Mouse (Mus musculus): ENCODE measurements around the gene Pgghg.

Gene Pgghg

DNA sequence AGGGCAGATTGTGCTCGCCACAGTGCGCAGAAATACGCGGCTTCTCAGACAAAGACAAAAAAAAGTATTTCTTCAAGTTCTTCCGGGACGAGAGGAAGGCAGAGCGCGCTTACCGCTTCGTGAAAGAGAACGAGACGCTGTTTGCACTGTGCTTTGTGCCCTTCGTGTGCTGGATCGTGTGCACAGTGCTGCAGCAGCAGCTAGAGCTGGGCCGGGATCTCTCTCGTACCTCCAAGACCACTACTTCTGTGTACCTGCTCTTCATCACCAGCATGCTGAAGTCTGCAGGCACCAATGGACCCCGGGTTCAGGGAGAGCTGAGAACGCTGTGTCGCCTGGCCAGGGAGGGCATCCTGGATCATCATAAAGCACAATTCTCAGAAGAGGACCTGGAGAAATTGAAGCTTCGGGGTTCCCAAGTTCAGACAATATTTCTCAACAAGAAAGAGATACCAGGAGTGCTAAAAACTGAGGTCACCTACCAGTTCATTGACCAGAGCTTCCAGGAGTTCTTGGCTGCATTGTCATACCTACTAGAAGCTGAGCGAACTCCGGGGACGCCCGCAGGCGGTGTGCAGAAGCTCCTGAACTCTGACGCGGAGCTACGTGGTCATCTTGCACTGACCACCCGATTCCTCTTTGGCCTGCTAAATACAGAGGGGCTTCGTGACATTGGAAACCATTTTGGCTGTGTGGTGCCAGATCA lies 18.0 kb upstream of the Pgghg start:
- in situ Hi-C loops (cut with MboI, MseI) = no loop called here

DNA sequence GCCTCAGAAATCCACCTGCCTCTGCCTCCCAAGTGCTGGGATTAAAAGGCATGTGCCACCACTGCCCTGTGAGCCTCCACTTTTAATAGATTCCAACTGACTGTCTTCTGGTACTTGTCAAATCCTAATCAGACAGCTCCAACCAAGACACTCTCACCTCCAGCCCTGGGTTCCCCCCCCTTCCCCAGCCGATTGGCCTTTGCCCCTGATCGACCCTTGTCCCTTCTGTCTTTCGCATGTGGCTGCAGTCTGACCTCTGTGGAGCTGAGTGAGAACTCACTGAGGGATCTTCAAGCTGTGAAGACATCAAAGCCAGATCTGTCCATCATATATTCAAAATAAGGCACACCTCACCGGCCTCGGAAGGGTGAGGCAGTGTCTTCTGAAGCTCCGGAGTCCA lies 14.0 kb upstream of the Pgghg start:
- in situ Hi-C loops (cut with MboI, MseI) = no loop called here

DNA sequence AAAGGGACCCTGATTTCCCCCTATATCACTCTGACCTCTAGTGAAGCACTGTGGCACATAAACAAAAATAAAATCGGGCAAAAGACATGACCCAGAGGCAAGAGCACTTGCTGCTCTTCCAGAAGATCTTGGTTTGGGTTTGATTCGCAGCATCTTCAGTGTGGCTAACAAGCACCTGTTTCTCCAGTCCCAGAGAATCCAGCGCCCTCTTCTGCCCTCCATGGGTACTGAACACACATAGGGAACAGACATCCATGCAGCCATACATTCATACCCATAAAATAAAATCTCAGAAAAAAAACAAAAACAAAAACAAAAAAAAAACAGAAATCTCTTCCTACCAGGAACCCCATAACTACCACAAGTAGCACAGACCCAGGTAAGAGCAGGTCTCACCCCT lies 2.8 kb upstream of the Pgghg start:
- in situ Hi-C loops (cut with MboI, MseI) = no loop called here

DNA sequence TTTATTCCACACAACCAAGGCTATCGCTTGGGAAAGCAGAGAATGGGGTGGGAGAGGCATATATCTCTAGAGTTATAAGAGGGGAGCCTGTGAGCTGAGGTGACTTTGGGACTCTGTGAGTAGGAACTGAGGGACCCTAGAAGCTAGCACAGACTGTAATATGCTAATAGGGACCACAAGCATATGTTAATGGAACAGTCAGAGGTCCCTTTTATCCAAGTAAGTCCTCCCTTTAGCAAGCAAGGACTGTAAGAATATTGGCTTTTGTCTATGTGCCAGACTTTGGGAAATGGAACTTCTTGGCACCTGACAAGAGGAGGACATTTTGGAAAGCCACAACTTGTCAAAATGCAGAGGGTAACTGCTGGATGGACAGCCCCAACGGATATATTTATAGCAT lies 2.3 kb upstream of the Pgghg start:
- in situ Hi-C loops (cut with MboI, MseI) = no loop called here

DNA sequence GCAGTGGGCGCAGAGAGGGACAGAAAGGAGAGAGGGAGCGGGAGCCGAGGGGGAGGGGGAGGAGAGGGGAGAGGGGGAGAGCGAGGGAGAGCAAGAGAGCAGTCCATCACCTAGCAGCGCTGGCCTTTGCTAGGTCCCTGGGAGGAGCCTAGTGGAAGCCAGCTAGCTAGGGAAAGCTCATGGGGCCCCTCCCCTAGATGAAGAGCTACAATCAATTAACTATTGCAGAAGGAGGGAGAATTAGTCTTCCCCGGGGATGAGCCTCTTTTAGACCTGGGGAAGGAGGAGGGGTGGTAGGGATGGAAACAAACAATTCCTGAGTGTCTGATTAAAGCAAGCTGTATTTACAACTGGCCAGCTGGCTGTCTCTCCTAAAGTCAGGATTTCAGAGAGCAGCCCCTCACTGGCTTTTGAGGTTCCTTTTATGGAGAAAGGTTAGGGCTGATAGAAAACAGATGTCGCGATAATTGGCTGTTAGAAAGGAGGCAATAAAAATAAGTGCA lies 1.5 kb upstream of the Pgghg start:
- in situ Hi-C loops (cut with MboI, MseI) = no loop called here

DNA sequence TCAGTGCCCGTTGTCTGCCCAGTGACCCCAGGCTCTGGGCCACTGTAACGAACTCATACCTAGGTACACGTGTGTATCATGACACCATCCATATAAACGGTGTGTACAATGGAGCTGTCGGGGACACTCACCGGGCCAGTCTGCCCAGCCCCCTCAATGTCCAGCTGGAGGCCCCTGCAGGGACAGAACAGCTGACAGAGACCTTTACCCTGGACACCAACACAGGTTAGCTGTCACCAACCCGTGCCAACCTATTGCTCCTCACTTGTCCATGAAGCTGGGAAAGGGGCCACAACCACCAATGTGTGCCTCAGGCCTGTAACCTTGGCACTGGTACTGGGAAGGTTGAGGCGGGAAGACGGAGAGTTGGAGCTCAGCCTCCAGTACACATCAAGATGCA lies 1.1 kb downstream of the Pgghg start:
- in situ Hi-C loops (cut with MboI, MseI) = no loop called here

DNA sequence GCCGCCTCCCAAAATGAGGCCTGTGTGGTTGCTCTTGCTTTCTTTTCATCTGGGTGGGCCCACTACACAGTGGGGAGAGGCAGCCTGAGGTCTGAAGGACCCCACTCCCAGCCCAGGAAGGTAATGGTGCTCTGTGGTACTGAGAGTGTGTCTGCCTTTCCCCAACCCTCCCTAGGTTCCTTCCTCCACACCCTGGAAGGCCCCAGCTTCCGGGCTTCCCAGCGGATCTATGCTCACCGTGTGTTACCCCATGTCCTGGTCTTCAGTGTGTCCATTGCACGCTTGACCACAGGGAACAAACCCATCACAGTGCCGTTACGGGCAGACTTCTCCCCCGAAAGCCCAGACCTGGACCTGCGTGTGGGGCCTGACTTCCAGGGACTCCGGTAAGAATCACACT lies 1.6 kb downstream of the Pgghg start:
- in situ Hi-C loops (cut with MboI, MseI) = no loop called here

DNA sequence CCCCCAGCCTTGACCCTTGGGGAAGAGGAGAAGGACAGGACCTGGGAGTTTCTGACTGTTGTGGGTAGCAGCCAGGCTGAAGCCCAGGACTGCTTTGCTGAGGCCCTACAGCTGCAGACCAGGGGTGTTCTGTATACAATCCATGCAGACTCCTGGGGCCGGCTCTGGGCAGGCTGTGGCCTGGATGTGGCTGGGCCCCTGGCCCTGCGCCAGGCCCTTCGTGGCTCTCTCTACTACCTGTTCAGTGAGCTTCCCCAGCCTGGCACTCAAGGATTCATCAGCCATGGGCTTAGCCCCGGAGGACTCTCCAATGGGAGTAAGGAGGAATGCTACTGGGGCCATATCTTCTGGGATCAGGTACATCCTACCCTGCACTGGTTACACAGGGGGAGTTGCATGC lies 2.2 kb downstream of the Pgghg start:
- in situ Hi-C loops (cut with MboI, MseI) = no loop called here

DNA sequence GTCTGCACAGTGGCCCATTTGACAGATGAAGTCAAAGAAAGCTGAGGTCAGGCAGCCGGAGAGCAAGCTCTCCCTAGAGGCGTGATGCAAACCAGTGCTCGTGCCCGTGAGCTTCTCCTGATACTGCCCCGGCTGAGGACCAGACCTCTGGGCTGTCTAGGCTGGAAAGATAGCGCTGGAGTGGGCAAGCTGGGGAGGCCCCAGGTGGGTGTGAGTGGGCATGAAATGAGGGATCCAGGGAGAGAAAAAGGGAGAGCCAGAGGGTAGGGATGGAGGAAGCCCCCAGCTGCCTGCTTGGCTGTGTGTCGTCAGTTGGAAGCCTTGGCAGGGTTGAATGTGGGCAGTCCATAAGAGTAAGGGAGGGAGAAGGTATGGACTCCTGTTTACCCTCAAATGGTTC lies 3.0 kb downstream of the Pgghg start:
- in situ Hi-C loops (cut with MboI, MseI) = no loop called here

DNA sequence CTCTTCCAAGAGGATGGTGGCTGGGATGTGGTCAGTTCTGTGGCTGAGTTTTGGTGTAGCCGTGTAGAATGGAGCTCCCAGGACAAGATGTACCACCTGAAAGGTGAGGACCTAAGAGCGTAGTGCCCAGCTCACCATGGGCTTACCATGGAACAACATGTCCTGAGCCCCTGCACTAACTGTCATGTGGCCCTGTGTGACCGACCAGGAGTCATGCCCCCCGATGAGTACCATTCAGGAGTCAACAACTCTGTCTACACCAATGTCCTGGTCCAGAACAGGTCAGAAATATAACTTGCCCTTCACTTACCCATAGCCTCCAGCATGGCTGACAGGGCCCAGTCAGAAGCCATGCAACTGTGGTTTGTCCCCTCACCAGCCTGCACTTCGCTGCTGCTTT lies 4.1 kb downstream of the Pgghg start:
- in situ Hi-C loops (cut with MboI, MseI) = no loop called here

DNA sequence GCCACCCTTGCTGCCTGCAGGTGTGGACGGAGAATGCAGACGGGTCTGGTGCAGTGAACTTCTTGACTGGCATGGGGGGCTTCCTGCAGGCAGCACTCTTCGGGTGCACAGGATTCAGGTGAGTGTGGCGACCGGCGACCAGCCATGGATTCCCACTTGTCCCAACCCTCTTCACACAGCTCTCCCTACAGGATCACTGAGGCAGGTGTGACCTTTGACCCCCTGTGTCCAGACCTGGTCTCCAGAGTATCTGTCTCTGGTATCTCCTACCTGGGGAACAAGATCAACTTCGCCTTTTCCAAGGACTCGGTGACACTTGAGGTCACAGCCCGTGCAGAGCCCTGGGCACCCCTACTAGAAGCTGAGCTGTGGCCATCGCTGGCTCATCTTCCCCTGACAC lies 5.1 kb downstream of the Pgghg start:
- in situ Hi-C loops (cut with MboI, MseI) = no loop called here

DNA sequence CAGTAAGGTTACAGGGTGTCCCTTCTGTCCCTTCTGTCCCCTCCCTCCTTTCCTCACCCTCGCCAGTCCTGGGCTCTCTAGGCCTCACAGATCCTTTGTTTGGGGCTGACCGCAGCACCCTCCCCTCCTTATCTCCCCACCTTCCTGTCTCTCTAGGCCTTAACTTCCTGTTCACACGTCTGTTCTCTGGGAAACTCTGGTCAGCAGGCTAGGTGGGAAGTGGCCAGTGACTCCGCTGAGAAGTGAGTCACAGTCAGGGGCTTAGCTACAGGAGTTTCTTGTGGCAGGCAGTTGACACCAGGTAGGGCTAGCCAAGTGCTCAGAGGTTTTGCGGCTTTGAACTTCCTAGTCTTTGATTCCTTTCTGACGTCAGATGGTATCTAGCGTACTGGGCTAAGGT lies 5.8 kb downstream of the Pgghg start:
- in situ Hi-C loops (cut with MboI, MseI) = no loop called here

DNA sequence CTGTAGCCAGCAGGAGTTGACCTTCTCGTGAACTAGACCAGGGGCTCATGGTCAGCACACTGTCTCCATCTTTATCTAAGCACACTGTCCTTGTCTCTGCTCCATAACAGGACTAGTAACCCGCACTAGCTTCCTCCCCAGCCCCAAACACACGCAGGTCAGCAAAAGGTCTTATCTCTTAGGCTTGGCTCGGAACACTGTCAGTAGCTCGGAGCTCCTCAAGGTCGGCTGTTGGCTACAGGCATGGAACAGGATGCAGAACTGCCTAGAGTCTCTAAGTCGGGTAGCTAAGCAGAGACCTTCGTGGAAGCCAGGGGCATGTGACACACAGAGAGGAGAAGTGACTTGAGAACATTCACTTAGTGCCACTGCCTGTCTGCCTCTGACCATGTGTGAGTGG lies 7.0 kb downstream of the Pgghg start:
- in situ Hi-C loops (cut with MboI, MseI) = no loop called here

DNA sequence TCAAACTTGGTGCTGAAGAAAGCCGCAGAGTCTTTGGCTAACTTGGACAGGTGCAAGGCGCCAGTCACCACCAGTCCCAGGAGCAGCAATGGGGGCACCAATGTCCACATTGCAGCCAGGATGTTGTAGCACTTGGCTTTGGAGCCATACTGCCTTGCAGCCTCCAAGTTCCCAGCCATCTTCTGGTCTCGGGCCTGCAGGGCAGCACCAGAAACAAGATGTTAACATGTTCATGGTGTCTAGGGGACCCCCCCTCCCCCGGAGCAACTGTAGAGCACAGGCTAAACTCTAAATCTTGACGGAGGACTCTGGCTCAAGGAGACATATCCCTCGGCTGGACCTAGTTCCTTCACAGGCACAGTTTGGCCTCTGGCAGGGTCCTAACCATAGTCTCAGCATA lies 8.1 kb downstream of the Pgghg start:
- in situ Hi-C loops (cut with MboI, MseI) = no loop called here

DNA sequence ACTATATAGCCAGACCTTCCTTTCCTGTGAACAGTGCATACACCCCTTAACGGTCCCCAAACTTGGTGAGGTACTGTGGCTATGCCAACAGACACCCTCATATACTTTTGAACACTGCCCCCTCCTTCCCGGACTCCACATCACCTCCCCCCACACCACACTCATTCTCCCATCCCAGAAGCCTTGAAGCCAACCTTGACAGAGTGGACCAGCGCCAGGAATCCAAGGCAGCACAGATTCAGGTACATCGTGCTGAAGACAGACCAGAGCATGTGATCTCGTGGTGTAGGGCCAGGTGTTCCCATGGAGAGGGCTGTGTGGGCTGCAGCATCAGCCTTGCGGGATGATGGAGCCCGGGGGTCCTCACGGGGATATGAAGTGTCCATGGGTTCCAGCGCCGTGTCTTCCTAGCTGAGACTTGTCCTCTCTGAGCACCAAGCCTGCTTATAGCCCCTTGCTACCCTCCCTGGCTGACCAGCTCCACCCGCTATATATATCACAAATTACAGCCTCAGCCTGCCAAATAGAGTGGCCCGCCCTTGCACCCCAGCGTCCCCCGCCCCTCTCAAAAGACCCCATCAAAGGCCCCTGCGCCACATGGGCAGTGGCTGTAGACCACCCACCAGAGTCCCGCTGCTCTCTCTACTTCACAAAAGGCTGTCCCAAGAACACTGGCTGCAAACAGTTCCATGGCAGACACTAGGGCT lies 8.8 kb downstream of the Pgghg start, which contains the start of gene Ifitm5:
Gene Ifitm5, minus strand, starts transcription at position 468 of the 707 bp plus-strand sequence.
- in situ Hi-C loops (cut with MboI, MseI) = no loop called here

DNA sequence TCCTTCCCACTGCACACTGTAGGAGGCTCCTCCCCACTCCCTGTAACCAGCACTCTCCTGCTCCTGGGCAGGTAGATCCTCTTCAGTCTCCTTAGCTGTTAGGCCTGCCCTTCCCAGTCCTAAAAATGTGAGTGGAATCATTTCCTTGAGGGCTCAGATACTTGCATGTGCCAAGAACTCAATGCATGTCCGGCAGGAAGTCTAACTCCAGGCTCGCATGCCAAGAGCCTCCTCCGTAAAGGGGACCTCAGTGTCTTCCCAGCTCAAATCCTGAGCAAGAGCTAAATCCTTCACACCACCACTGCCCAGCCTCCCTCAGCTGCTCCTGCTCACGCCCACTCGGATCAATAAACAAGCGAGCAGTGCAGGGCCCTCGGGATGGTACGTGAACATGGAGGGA lies 9.9 kb downstream of the Pgghg start:
- in situ Hi-C loops (cut with MboI, MseI) = no loop called here

DNA sequence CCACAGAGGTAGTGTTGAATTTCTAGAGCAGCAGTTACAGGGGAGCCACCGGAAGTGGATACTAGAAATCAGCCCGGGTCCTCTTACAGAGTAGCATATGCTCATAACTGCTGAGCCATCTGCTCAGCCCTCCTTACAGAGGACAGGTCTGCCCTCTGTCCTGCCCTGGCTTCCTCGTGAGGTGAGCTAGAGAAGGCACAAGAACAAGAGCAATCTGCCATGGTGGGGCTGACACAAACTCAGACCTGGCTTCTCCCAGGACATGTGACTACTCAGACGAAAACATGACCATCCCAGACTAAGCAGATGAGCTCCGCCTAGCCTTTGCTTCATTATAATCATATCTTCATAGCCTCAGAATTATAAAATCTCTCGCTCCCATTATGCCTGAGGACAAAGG lies 10.6 kb downstream of the Pgghg start:
- in situ Hi-C loops (cut with MboI, MseI) = no loop called here

DNA sequence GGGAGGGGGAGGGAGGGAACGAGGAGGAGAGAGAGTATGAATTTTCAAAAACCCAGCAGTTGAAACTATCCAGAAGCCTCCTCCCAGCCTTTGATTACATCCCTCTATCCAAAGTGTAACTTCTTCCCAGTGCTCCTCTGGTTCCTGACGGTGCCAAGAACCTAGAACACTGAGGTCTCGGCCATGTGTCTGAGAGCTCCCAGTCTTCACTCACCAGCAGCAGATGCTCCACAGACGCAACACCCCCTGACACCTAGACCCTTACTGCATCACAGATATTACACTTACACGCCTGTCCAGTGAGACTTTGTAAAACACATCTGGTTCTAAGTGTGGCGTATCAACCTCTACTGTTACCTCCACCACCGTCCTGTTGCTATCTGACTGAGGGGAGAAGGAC lies 11.2 kb downstream of the Pgghg start:
- in situ Hi-C loops (cut with MboI, MseI) = no loop called here

DNA sequence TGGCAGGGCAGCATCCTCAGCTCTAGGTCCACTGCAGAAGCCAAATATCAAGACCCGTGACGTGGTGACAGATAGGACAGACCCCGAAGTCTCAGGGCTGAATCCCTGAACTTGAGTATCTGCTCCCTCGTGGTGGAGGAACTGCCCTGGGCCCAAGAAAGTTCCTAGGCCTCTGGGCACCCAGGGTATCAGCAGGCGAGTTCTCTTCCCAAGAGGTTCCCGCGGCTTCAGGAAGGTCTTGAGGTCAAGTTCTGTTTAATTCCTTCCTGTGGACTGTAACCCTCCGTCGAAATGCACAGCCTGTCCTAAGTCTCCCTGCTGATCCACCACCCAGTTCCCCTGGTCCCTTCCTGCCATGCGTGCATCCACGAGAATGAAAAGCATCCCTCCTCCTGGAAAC lies 11.9 kb downstream of the Pgghg start:
- in situ Hi-C loops (cut with MboI, MseI) = no loop called here

DNA sequence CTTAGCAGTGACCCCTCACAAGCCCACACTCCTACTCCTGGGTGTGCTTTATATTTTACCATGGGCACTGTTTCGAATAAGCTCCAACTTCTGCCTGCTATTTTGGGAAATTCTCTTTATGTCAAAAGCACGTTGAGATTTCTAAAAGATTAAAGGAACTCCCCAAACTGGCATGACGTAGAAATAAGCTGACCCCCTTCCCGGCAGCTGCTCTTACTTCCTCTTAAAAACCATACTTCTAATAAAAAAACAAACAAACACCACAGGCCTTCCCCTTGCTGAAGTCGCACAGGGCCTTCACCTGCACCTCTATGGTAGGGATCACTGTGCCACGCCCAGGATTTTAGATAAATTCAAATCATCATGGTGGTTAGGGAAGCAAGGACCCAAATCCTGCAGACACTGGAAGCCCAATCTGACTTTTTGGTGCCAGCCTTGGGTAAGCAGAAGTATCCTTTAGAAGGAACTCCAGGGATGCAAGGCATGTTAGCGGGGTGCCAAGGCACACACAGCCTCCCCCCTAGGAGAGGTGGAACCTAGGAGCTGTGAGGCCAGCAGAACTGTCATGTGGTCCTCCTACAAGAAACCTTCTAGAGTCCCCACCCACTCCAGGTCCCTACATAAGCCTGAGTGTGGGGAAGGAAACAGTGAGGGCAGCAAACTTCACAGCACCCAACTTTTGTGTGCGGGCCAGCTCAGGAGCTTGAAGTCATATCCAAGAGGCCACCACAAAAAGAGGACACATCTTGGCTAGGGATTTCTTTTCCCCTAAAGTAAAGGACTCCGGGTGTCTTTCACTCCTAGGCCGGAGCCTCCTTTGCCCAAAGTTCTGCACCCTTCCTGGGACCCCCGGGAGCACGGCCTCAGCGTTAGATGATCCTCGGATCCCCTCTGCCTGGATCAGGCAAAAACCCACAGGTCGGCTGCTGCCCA lies 12.9 kb downstream of the Pgghg start:
- in situ Hi-C loops (cut with MboI, MseI) = no loop called here

DNA sequence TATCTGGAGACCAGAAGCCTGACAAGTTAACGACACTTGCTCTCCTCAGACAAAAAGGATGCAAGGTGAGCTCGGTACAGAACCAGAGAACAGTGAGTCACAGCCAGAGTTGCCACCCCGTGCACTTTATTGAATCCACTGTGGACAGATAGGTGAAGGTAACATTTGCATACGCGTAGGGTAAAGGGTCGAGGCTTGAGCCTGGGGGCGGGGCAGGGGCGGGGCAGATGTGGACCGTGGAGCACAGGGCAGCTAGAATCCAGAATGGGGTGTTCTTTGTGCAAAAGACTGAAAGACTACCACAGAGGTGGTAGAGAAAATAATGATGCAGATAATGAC lies 13.5 kb downstream of the Pgghg start:
- in situ Hi-C loops (cut with MboI, MseI) = loop anchor here (5.0 kb wide), 1 partner anchor 93 kb away; no protein-coding TSS in a partner anchor

DNA sequence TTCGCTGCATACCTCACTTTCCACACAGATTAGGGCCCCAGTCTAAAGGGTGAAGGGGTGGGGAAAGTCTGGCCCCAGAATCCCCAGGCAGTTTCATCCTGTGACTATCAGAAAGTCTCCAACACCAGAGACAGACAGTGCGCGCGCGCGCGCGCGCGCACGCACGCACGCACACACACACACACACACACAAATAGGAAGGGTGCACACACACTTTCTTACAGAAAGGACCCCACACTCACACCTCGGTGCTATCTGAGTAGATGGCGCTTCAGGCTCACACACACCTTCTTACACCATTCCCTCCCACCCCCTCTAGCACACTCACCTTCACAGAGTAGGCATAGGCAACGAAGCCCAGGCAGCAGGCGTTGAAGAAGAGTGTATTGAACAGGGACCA lies 14.2 kb downstream of the Pgghg start:
- in situ Hi-C loops (cut with MboI, MseI) = loop anchor here (5.0 kb wide), 1 partner anchor 92 kb away; no protein-coding TSS in a partner anchor
